Mouse (Mus musculus): ENCODE measurements at regions not wholly inside any gene's neighbourhood (a gene's known extent, or its start where the extent isn't known, plus 50 kb on each side); places are given as distances from the start of the nearest gene placed in this dataset.

- 40% methylated on average over 7 of the region's 7 CpGs for WGBS
- no peaks in the 10 kb centered on the region for H3K36me3 ChIP-seq
These were observed 157.8 kb upstream of the Nabp1 start for GRCm38 (mm10) chr1:51635881-51636515.

GRCm38 (mm10) chr1:51633795-51634194, 155.6 kb upstream of the Nabp1 start:
- WGBS = 89% methylated on average over 5 of the region's 5 CpGs
- DNase-seq (ENCODE audit: low spot score) = no peak

More at GRCm38 (mm10) chr1:51635881-51636515, 157.8 kb upstream of the Nabp1 start:
- no peak overlapping the region for H3K27ac ChIP-seq
- H3K4me1 ChIP-seq (replicated peaks) = peaks cover 9% of the 10 kb centered on the region
- H3K27me3 ChIP-seq (ENCODE audit: insufficient read depth, poor library complexity, severe bottlenecking) = no peaks in the 10 kb centered on the region
- no peak for DNase-seq (ENCODE audit: low spot score)
- no peak overlapping the region for H3K4me3 ChIP-seq
- no peaks in the 10 kb centered on the region for H3K9me3 ChIP-seq

GRCm38 (mm10) chr1:51632851-51633250, 154.6 kb upstream of the Nabp1 start:
- Histone ChIP-seq H3K27ac (no peak overlapping the region), H3K4me3 (no peak overlapping the region), H3K27me3 (ENCODE audit: insufficient read depth, poor library complexity, severe bottlenecking) (no peaks in the 10 kb centered on the region), H3K4me1 (replicated peaks) (peaks cover 9% of the 10 kb centered on the region), H3K36me3 (no peaks in the 10 kb centered on the region), H3K9me3 (no peaks in the 10 kb centered on the region)
- WGBS = 78% methylated on average over 4 of the region's 4 CpGs
- no peak for DNase-seq (ENCODE audit: low spot score)

More at GRCm38 (mm10) chr1:51633795-51634194, 155.6 kb upstream of the Nabp1 start:
- Histone ChIP-seq H3K9me3 (no peaks in the 10 kb centered on the region), H3K27ac (no peak overlapping the region), H3K4me3 (no peak overlapping the region), H3K4me1 (replicated peaks) (peaks cover 9% of the 10 kb centered on the region), H3K36me3 (no peaks in the 10 kb centered on the region), H3K27me3 (ENCODE audit: insufficient read depth, poor library complexity, severe bottlenecking) (no peaks in the 10 kb centered on the region)

- WGBS = 95% methylated on average over 1 of the region's 1 CpGs
- no peak overlapping the region for H3K27ac ChIP-seq
- no peaks in the 10 kb centered on the region for H3K36me3 ChIP-seq
- DNase-seq (ENCODE audit: low spot score) = no peak
- no peaks in the 10 kb centered on the region for H3K9me3 ChIP-seq
- no peaks in the 10 kb centered on the region for H3K27me3 ChIP-seq (ENCODE audit: insufficient read depth, poor library complexity, severe bottlenecking)
- no peaks in the 10 kb centered on the region for H3K4me1 ChIP-seq (replicated peaks)
- H3K4me3 ChIP-seq = no peak overlapping the region
These were observed 151.6 kb upstream of the Nabp1 start for GRCm38 (mm10) chr1:51629848-51630247.

- H3K27ac ChIP-seq = no peak overlapping the region
- H3K4me1 ChIP-seq (replicated peaks) = peaks cover 4% of the 10 kb centered on the region; the same call in 1 of the 2 replicates
- no peak for DNase-seq (ENCODE audit: low spot score)
- H3K36me3 ChIP-seq = no peaks in the 10 kb centered on the region
- no peaks in the 10 kb centered on the region for H3K27me3 ChIP-seq (ENCODE audit: insufficient read depth, poor library complexity, severe bottlenecking)
- no peaks in the 10 kb centered on the region for H3K9me3 ChIP-seq
- 79% methylated on average over 5 of the region's 5 CpGs for WGBS
- no peak overlapping the region for H3K4me3 ChIP-seq
These were observed 150.0 kb upstream of the Nabp1 start for GRCm38 (mm10) chr1:51628137-51628793.

GRCm38 (mm10) chr1:51626303-51626702, 148.1 kb upstream of the Nabp1 start:
- Histone ChIP-seq H3K9me3 (no peaks in the 10 kb centered on the region), H3K27ac (no peak overlapping the region), H3K4me3 (no peak overlapping the region), H3K27me3 (ENCODE audit: insufficient read depth, poor library complexity, severe bottlenecking) (no peaks in the 10 kb centered on the region), H3K4me1 (replicated peaks) (peaks cover 23% of the 10 kb centered on the region), H3K36me3 (no peaks in the 10 kb centered on the region)
- no peak for DNase-seq (ENCODE audit: low spot score)
- WGBS = 92% methylated on average over 9 of the region's 9 CpGs

- no peaks in the 10 kb centered on the region for H3K9me3 ChIP-seq
- 95% methylated on average over 7 of the region's 7 CpGs for WGBS
- no peaks in the 10 kb centered on the region for H3K36me3 ChIP-seq
These were observed 146.9 kb upstream of the Nabp1 start for GRCm38 (mm10) chr1:51625079-51625478.

GRCm38 (mm10) chr1:51624551-51624950, 146.3 kb upstream of the Nabp1 start:
- Histone ChIP-seq H3K4me3 (no peak overlapping the region), H3K9me3 (no peaks in the 10 kb centered on the region), H3K27ac (no peak overlapping the region), H3K36me3 (no peaks in the 10 kb centered on the region), H3K4me1 (replicated peaks) (peaks cover 26% of the 10 kb centered on the region), H3K27me3 (ENCODE audit: insufficient read depth, poor library complexity, severe bottlenecking) (no peaks in the 10 kb centered on the region)
- no peak for DNase-seq (ENCODE audit: low spot score)
- WGBS = 86% methylated on average over 2 of the region's 2 CpGs

More at GRCm38 (mm10) chr1:51625079-51625478, 146.9 kb upstream of the Nabp1 start:
- H3K27ac ChIP-seq = no peak overlapping the region
- no peak overlapping the region for H3K4me3 ChIP-seq
- peaks cover 26% of the 10 kb centered on the region for H3K4me1 ChIP-seq (replicated peaks)
- DNase-seq (ENCODE audit: low spot score) = no peak
- H3K27me3 ChIP-seq (ENCODE audit: insufficient read depth, poor library complexity, severe bottlenecking) = no peaks in the 10 kb centered on the region

GRCm38 (mm10) chr1:51622986-51623385, 144.8 kb upstream of the Nabp1 start:
- no peak overlapping the region for H3K4me3 ChIP-seq
- H3K4me1 ChIP-seq (replicated peaks) = peaks cover 30% of the 10 kb centered on the region
- 86% methylated on average over 3 of the region's 3 CpGs for WGBS
- H3K27ac ChIP-seq = peak overlapping the region; percentile 29; the same call in 1 of the 2 replicates
- no peaks in the 10 kb centered on the region for H3K36me3 ChIP-seq
- DNase-seq (ENCODE audit: low spot score) = no peak
- H3K9me3 ChIP-seq = no peaks in the 10 kb centered on the region
- H3K27me3 ChIP-seq (ENCODE audit: insufficient read depth, poor library complexity, severe bottlenecking) = no peaks in the 10 kb centered on the region

- Histone ChIP-seq H3K27me3 (ENCODE audit: insufficient read depth, poor library complexity, severe bottlenecking) (no peaks in the 10 kb centered on the region), H3K4me3 (no peak overlapping the region), H3K4me1 (replicated peaks) (peaks cover 36% of the 10 kb centered on the region), H3K36me3 (no peaks in the 10 kb centered on the region), H3K27ac (peak overlapping the region; percentile 29; the same call in 1 of the 2 replicates), H3K9me3 (no peaks in the 10 kb centered on the region)
- 54% methylated on average over 9 of the region's 9 CpGs for WGBS
- no peak for DNase-seq (ENCODE audit: low spot score)
These were observed 144.1 kb upstream of the Nabp1 start for GRCm38 (mm10) chr1:51622181-51622862.

GRCm38 (mm10) chr1:51621062-51621461, 142.8 kb upstream of the Nabp1 start:
- DNase-seq (ENCODE audit: low spot score) = no peak
- peaks cover 43% of the 10 kb centered on the region for H3K4me1 ChIP-seq (replicated peaks)

GRCm38 (mm10) chr1:51617502-51618251, 139.5 kb upstream of the Nabp1 start:
- H3K4me1 ChIP-seq (replicated peaks) = peaks cover 34% of the 10 kb centered on the region
- peak overlapping the region; percentile 77 for H3K27ac ChIP-seq
- no peaks in the 10 kb centered on the region for H3K36me3 ChIP-seq
- H3K9me3 ChIP-seq = no peaks in the 10 kb centered on the region
- DNase-seq (ENCODE audit: low spot score) = peak; percentile 31
- 41% methylated on average over 13 of the region's 13 CpGs for WGBS
- H3K27me3 ChIP-seq (ENCODE audit: insufficient read depth, poor library complexity, severe bottlenecking) = peaks cover 2% of the 10 kb centered on the region; the same call in 1 of the 2 replicates
- H3K4me3 ChIP-seq = no peak overlapping the region

More at GRCm38 (mm10) chr1:51621062-51621461, 142.8 kb upstream of the Nabp1 start:
- H3K36me3 ChIP-seq = no peaks in the 10 kb centered on the region
- 87% methylated on average over 6 of the region's 6 CpGs for WGBS
- no peak overlapping the region for H3K27ac ChIP-seq
- peaks cover 2% of the 10 kb centered on the region; the same call in 1 of the 2 replicates for H3K27me3 ChIP-seq (ENCODE audit: insufficient read depth, poor library complexity, severe bottlenecking)
- H3K4me3 ChIP-seq = no peak overlapping the region
- H3K9me3 ChIP-seq = no peaks in the 10 kb centered on the region
